Mouse (Mus musculus) stomach, embryonic 15.5 days (tissue): ENCODE measurements around the gene Selenbp1. TPM values are rescaled to one million over a fixed set of nuclear protein-coding genes. Genes with fewer than 3 reads are reported as not detected.

Source experiments
- polyA plus RNA-seq: library from polyadenylated mRNA; unstranded; fragments of >200 nt; fragmentation: Nextera tagmentation; extraction: Ambion mirVana; gene quantifications from 2 replicates; pipeline ENCODE4 v1.2.1, GENCODE M21; 2015

Gene Selenbp1
- polyA plus RNA-seq, 1 experiment from 2014 or later, result 109 TPM

Other genes with a start within 250 kb of the Selenbp1 start
- 6.2 and 6.3 TPM in 2 replicates for gene Selenbp2, start 239.5 kb upstream of the Selenbp1 start, polyA plus RNA-seq
- gene Cgn, start 146.6 kb upstream of the Selenbp1 start, polyA plus RNA-seq, result 51.0 and 56.7 TPM in 2 replicates
- gene Pogz, start 95.5 kb upstream of the Selenbp1 start, polyA plus RNA-seq, result 14.6 and 15.3 TPM in 2 replicates
- gene Psmb4, start 46.1 kb upstream of the Selenbp1 start, polyA plus RNA-seq, result 315 and 328 TPM in 2 replicates
- 8.5 and 9.6 TPM in 2 replicates for gene Rfx5, start 21.0 kb downstream of the Selenbp1 start, polyA plus RNA-seq
- 19.3 and 22.0 TPM in 2 replicates for gene Pi4kb, start 41.7 kb downstream of the Selenbp1 start, polyA plus RNA-seq
- gene Zfp687, start 82.4 kb downstream of the Selenbp1 start, polyA plus RNA-seq, result 19.3 and 22.0 TPM in 2 replicates
- gene Psmd4, start 109.6 kb downstream of the Selenbp1 start, polyA plus RNA-seq, result 220 and 221 TPM in 2 replicates
- 17.0 and 17.5 TPM in 2 replicates for gene Pip5k1a, start 173.9 kb downstream of the Selenbp1 start, polyA plus RNA-seq
- 119 and 124 TPM in 2 replicates for gene Vps72, start 178.0 kb downstream of the Selenbp1 start, polyA plus RNA-seq
- 1.6 and 1.7 TPM in 2 replicates for gene Tmod4, start 191.4 kb downstream of the Selenbp1 start, polyA plus RNA-seq
- gene Scnm1, start 201.0 kb downstream of the Selenbp1 start, polyA plus RNA-seq, result 59.1 and 62.7 TPM in 2 replicates
- 11.6 and 11.7 TPM in 2 replicates for gene Lysmd1, start 201.0 kb downstream of the Selenbp1 start, polyA plus RNA-seq
- gene Tnfaip8l2, start 209.3 kb downstream of the Selenbp1 start, polyA plus RNA-seq, result 5.1 and 6.7 TPM in 2 replicates
- 5.9 and 6.9 TPM in 2 replicates for gene Sema6c, start 227.4 kb downstream of the Selenbp1 start, polyA plus RNA-seq